Mouse (Mus musculus) embryonic facial prominence, embryonic 11.5 days (tissue): Measurements from ENCODE around the gene Sept3. TPM values are rescaled to one million over a fixed set of nuclear protein-coding genes. Genes with fewer than 3 reads are reported as not detected.

Experiments
- ATAC-seq: fragments of 200-750 bp; cut with Nextera tagmentation; replicated peaks from 2 replicates; pipeline ENCODE4 v1.8.0; 2017; ENCODE audit warnings: low read depth; ENCODE audit not compliant: insufficient number of reproducible peaks, low FRiP score, low TSS enrichment
- DNase-seq: peaks from one replicate; pipeline ENCODE4 v3.0.0-alpha.2; 2015; ENCODE audit warnings: low spot score
- H3K27ac ChIP-seq: fragments of 300-500 bp; sonication (generic); replicated peaks from 2 replicates; pipeline ENCODE4 v1.5.1; 2014; ENCODE audit warnings: mild to moderate bottlenecking, low read depth, low read length, control low read depth
- H3K27me3 ChIP-seq: fragments of 300-500 bp; sonication (generic); 2 replicates; pipeline ENCODE4 v1.6.1; 2014; ENCODE audit warnings: mild to moderate bottlenecking, low read length, moderate library complexity, mixed read lengths; ENCODE audit not compliant: control insufficient read depth, insufficient read depth
- H3K36me3 ChIP-seq: fragments of 300-500 bp; sonication (generic); replicated peaks from 2 replicates; pipeline ENCODE4 v1.6.1; 2014; ENCODE audit warnings: low read depth, mild to moderate bottlenecking, low read length, moderate library complexity, mixed read lengths; ENCODE audit not compliant: control insufficient read depth, insufficient read depth
- H3K4me1 ChIP-seq: fragments of 300-500 bp; sonication (generic); 2 replicates; pipeline ENCODE4 v1.6.1; 2014; ENCODE audit warnings: low read length, mixed read lengths; ENCODE audit not compliant: control insufficient read depth, insufficient read depth
- H3K4me2 ChIP-seq: fragments of 300-500 bp; sonication (generic); 2 replicates; pipeline ENCODE4 v1.6.1; 2014; ENCODE audit warnings: low read depth, mild to moderate bottlenecking, control low read depth, low read length, moderate library complexity
- H3K4me3 ChIP-seq: fragments of 300-500 bp; sonication (generic); 2 replicates; pipeline ENCODE4 v1.5.1; 2014; ENCODE audit warnings: low read depth, low read length, control low read depth
- H3K9ac ChIP-seq: fragments of 300-500 bp; sonication (generic); replicated peaks from 2 replicates; pipeline ENCODE4 v1.6.1; 2014; ENCODE audit warnings: mild to moderate bottlenecking, control low read depth, low read length
- H3K9me3 ChIP-seq: fragments of 300-500 bp; sonication (generic); replicated peaks from 2 replicates; pipeline ENCODE4 v1.6.1; 2016; ENCODE audit warnings: mild to moderate bottlenecking, low read length, inconsistent platforms, mixed read lengths; ENCODE audit not compliant: control insufficient read depth
- WGBS: fragments of 180-500 bp; shearing (Covaris S2); extraction: QIAGEN DNeasy Blood & Tissue Kit; methylation state at CpG from one replicate; pipeline ENCODE4 v1.1.7; 2014; 5-methylcytosine and 5-hydroxymethylcytosine counted together
- polyA plus RNA-seq: library from polyadenylated mRNA; unstranded; fragments of >200 nt; fragmentation: Nextera tagmentation; extraction: Ambion mirVana; gene quantifications from 2 replicates; pipeline ENCODE4 v1.2.1, GENCODE M21; 2014

Sept3 gene
- polyA plus RNA-seq, 1 experiment from 2014 or later, result 66.7 TPM

DNA sequence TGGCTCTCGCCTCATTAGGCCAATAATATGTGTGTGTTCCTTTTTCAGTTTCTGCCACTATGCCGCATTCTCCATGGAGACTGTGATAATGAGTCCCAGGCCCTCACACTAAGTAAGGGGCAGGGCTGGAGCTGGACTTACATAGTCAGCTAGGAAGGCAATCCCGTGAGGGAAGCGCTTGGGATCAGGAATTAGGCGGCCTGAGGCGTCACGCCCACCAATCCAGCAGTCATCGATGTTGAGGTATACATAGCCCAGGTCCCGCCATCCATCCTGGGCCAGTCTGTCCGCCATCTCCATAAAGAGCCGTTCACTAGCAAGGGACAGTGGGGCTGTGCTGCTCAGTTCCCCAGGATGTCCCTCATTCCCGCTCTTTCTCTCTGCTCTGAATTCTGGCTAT, 61.9 kb downstream of the Sept3 start:
- H3K27me3 ChIP-seq, result peaks cover 4% of the 10 kb centered on the region; the same call in 1 of the 2 replicates
- H3K9ac ChIP-seq, result no peak overlapping the region
- no peaks in the 10 kb centered on the region for H3K9me3 ChIP-seq
- no peak overlapping the region for H3K4me2 ChIP-seq
- no peak for DNase-seq
- 71% methylated on average over 12 of the region's 12 CpGs for WGBS
- H3K4me1 ChIP-seq, result no peaks in the 10 kb centered on the region
- ATAC-seq, result no peak
- H3K4me3 ChIP-seq, result no peak overlapping the region
- H3K36me3 ChIP-seq, result no peaks in the 10 kb centered on the region
- H3K27ac ChIP-seq, result no peak overlapping the region

DNA sequence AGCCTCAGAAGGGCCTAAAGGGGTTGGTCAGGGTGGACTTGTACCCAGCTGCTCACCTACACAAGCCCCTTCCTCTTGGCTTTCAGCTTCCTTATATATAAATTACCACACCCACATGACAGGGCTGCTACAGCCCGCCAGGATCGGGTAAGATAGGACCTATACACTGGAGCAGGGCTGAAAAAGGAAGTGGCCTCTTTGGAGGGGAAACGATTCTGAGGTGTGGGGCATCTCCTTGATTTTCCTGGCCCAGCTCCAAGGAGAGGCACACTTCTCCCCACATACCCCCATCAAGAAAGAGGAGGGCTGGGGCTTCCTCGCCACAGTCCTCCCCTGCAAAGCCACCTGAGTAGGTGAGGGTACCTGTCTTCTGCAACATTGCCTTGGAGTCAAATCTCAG, 63.2 kb downstream of the Sept3 start:
- Histone ChIP-seq H3K9me3 (no peaks in the 10 kb centered on the region), H3K4me3 (peak overlapping the region; percentile 52), H3K27ac (no peak overlapping the region), H3K4me2 (peak overlapping the region; percentile 62), H3K9ac (peak overlapping the region; percentile 62), H3K4me1 (no peaks in the 10 kb centered on the region), H3K36me3 (no peaks in the 10 kb centered on the region), H3K27me3 (peaks cover 4% of the 10 kb centered on the region; the same call in 1 of the 2 replicates)
- WGBS, result 53% methylated on average over 4 of the region's 4 CpGs
- no peak for DNase-seq
- no peak for ATAC-seq

DNA sequence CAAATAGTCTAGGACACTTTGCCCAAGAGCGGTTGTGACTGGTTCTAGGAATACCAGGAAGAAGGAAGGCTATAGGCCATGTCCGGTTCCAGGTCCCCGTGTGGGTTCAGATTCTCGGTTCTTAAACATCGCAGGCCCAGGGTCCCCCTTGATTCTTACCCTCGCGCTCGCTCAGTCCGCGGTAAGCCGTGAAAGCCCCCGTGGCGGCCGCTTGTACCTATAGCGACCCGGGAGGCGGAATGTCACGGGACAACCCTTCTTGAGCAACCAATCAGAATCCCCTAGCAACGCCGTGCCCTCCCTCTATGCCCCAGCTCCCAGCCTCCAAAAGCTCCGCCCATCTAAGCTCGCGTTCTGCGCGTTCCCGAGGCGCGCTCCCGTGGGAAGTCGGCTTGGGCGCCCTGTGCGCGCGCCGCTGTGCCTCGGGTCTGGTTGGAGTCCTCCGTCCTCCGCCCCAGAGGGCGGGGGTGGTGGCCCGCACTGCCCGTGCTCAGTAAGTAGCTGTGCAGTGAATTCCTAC, 64.0 kb downstream of the Sept3 start, which contains the start of the genes Naga, Pheta2 and Smdt1:
Naga (minus strand) TSS at position 333 of the 520 bp plus-strand sequence.
Pheta2 (plus strand) TSS at position 350 of the 520 bp plus-strand sequence.
Smdt1 (plus strand) TSS at position 367 of the 520 bp plus-strand sequence.
- peak within 1 kb of the TSS; percentile 52 for H3K4me3 ChIP-seq
- DNase-seq, result peak; percentile 97
- H3K9me3 ChIP-seq, result no peaks in the 10 kb centered on the region
- peak within 1 kb of the TSS; percentile 62 for H3K4me2 ChIP-seq
- peak; percentile 76 for ATAC-seq
- H3K27ac ChIP-seq, result no peak within 1 kb of the TSS
- H3K4me1 ChIP-seq, result no peaks in the 10 kb centered on the region
- H3K27me3 ChIP-seq, result peaks cover 4% of the 10 kb centered on the region; the same call in 1 of the 2 replicates
- no peaks in the 10 kb centered on the region for H3K36me3 ChIP-seq
- under 1% methylated on average over 41 of the region's 41 CpGs for WGBS
- H3K9ac ChIP-seq, result peak within 1 kb of the TSS; percentile 62

DNA sequence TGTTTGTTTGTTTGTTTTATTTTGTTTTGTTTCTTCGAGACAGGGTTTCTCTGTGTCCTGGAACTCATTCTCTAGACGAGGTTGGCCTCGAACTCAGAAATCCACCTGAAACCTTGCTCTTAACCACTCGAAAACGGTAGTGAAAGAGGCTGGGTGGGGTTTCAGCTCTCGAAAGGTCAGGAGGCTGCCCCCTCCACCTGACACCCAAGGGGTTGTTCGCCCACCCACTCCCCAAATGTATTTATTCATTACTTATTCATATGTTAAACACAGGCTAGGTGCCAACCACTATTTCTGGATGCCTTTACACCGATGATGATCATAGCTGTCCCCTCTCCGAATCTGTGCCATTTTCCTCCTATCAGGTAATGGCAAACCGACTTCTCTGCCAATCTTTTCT, 64.5 kb downstream of the Sept3 start:
- no peak for ATAC-seq
- WGBS, result 55% methylated on average over 10 of the region's 10 CpGs
- no peak overlapping the region for H3K27ac ChIP-seq

DNA sequence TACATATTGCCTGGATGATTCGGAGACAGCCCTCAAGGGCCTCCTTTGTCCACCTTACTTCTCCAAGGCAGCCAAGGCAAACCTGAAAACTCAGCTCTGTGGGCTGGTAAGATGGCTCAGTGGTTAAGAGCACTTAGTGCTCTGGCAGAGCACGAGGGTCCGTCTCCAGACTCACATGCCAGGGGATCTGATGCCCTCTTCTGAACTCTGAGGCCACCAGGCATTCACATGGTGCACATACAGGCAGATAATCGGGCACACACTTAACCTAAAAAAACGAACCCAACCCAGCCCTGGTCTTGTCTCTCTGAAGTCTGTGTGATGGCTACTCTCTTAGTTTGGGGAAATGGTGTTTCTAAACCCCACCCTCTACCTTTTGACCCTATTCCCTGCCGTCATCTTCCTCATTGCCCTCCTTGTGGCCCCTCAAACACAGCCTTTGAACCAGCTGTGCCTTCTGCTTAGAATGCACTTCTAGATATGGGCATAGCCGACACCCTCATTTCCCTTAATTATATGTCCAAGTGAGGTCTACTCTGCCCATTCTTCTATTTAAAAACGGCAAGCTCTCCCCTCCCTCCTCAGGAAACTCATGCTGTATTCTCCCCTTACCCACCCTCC, 65.1 kb downstream of the Sept3 start:
- no peak overlapping the region for H3K4me3 ChIP-seq
- H3K9ac ChIP-seq, result no peak overlapping the region
- no peak overlapping the region for H3K4me2 ChIP-seq
- H3K27ac ChIP-seq, result no peak overlapping the region
- H3K27me3 ChIP-seq, result peaks cover 4% of the 10 kb centered on the region; the same call in 1 of the 2 replicates
- no peaks in the 10 kb centered on the region for H3K36me3 ChIP-seq
- no peaks in the 10 kb centered on the region for H3K9me3 ChIP-seq
- no peak for DNase-seq
- no peak for ATAC-seq
- no peaks in the 10 kb centered on the region for H3K4me1 ChIP-seq
- 70% methylated on average over 8 of the region's 8 CpGs for WGBS

More for the DNA sequence above, 64.5 kb downstream of the Sept3 start:
- peak overlapping the region; percentile 62 for H3K4me2 ChIP-seq
- no peaks in the 10 kb centered on the region for H3K4me1 ChIP-seq
- DNase-seq, result no peak
- no peak overlapping the region; the same call in 1 of the 2 replicates for H3K9ac ChIP-seq
- peak overlapping the region; percentile 52 for H3K4me3 ChIP-seq
- no peaks in the 10 kb centered on the region for H3K9me3 ChIP-seq
- H3K36me3 ChIP-seq, result no peaks in the 10 kb centered on the region
- H3K27me3 ChIP-seq, result peaks cover 4% of the 10 kb centered on the region; the same call in 1 of the 2 replicates

DNA sequence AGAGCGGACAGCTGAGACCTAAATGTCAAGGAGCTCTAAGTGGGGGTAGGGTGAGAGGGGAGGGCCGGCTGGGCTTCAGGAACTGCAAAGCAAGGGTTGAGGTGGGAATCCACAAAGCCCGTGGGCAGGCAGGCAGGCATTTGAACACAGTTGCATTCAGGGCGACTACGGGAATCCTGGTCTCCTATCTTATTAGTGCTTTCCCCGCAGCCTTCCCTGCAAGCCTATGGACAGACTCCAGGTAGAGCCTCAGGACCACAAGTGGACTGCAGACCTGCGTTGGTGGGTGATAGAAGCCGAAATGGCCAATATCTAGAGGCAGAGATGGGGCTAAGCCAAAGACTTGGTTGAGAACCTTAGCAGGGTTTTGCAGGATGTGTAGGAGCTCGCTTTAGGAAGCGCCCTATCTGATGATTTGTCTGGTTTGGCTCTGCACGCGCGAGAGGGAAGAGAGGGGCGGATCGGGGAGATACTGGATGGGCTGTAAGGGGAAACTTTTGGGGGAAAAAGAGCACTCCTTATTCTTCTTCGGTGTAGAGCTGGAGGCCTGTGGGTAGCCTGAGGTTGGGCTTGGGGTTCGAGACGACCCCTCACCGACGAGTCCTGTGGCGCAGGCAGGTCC, 65.8 kb downstream of the Sept3 start:
- H3K9me3 ChIP-seq, result no peaks in the 10 kb centered on the region
- no peak overlapping the region for H3K27ac ChIP-seq
- H3K4me3 ChIP-seq, result peak overlapping the region; percentile 41
- DNase-seq, result peak; percentile 17
- H3K27me3 ChIP-seq, result peaks cover 4% of the 10 kb centered on the region; the same call in 1 of the 2 replicates
- H3K4me2 ChIP-seq, result peak overlapping the region; percentile 76
- H3K36me3 ChIP-seq, result no peaks in the 10 kb centered on the region
- ATAC-seq, result no peak
- no peaks in the 10 kb centered on the region for H3K4me1 ChIP-seq
- WGBS, result 35% methylated on average over 21 of the region's 21 CpGs
- peak overlapping the region; percentile 80 for H3K9ac ChIP-seq

DNA sequence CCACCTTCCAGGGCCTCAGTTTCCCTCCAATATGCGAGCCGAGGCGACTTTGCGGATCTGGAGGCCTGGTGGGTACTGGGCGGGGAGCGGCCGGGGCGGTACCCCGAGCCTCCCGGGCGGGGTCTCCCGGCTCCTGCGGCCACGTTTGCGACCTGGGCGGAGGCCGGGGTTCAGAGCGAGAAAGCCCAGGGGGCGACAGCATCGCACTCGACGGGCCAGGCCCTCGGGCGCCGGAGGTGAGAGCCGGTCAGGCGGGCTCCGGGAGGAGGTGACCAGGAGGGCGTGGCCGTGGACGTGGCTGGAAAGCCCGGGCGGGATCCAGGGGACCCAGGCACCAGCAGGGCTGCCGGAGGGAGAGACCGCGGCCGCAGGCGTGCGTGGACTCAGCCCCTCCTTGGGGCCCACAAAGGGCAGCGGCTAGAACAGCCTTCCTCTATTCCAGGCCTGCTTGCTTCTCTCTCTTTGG, 66.4 kb downstream of the Sept3 start:
- DNase-seq (peak; percentile 47), ATAC-seq (no peak)

More for the DNA sequence above, 66.4 kb downstream of the Sept3 start:
- H3K36me3 ChIP-seq, result no peaks in the 10 kb centered on the region
- peak overlapping the region; percentile 76 for H3K4me2 ChIP-seq
- no peaks in the 10 kb centered on the region for H3K9me3 ChIP-seq
- H3K9ac ChIP-seq, result peak overlapping the region; percentile 80
- peaks cover 4% of the 10 kb centered on the region; the same call in 1 of the 2 replicates for H3K27me3 ChIP-seq
- 0 out of 2 replicates have a peak overlapping the region, but pooled peaks have one; percentile 11 for H3K27ac ChIP-seq
- peak overlapping the region; percentile 41 for H3K4me3 ChIP-seq
- no peaks in the 10 kb centered on the region for H3K4me1 ChIP-seq
- WGBS, result 3% methylated on average over 34 of the region's 40 CpGs
